Mouse (Mus musculus) forebrain, embryonic 16.5 days (tissue): ENCODE measurements at regions not wholly inside any gene's neighbourhood (a gene's known extent, or its start where the extent isn't known, plus 50 kb on each side); places are given as distances from the start of the nearest gene placed in this dataset.

Source experiments
- ATAC-seq: fragments of 200-750 bp; cut with Nextera tagmentation; 2 replicates; pipeline ENCODE4 v1.8.0; 2017; ENCODE audit warnings: mild to moderate bottlenecking, moderate library complexity
- H3K27ac ChIP-seq: fragments of 300-500 bp; sonication (generic); 2 replicates; pipeline ENCODE4 v1.5.1; 2014; ENCODE audit warnings: low read length, control low read depth
- H3K27me3 ChIP-seq: fragments of 300-500 bp; sonication (generic); replicated peaks from 2 replicates; pipeline ENCODE4 v1.6.1; 2014; ENCODE audit warnings: low read length; ENCODE audit not compliant: control insufficient read depth, insufficient read depth
- H3K36me3 ChIP-seq: fragments of 300-500 bp; sonication (generic); 2 replicates; pipeline ENCODE4 v1.6.1; 2014; ENCODE audit not compliant: control insufficient read depth, insufficient read depth
- H3K4me1 ChIP-seq: fragments of 300-500 bp; sonication (generic); replicated peaks from 2 replicates; pipeline ENCODE4 v1.6.1; 2014; ENCODE audit warnings: low read length; ENCODE audit not compliant: control insufficient read depth, insufficient read depth
- H3K4me2 ChIP-seq: fragments of 300-500 bp; sonication (generic); 2 replicates; pipeline ENCODE4 v1.6.1; 2014; ENCODE audit warnings: mild to moderate bottlenecking, low read length, control low read depth
- H3K4me3 ChIP-seq: fragments of 300-500 bp; sonication (generic); replicated peaks from 2 replicates; pipeline ENCODE4 v1.5.1; 2014; ENCODE audit warnings: mild to moderate bottlenecking, low read length, control low read depth
- H3K9ac ChIP-seq: fragments of 300-500 bp; sonication (generic); replicated peaks from 2 replicates; pipeline ENCODE4 v1.6.1; 2014; ENCODE audit warnings: low read depth, low read length, control low read depth
- H3K9me3 ChIP-seq: fragments of 300-500 bp; sonication (generic); 2 replicates; pipeline ENCODE4 v1.6.1; 2016; ENCODE audit warnings: low read length; ENCODE audit not compliant: control insufficient read depth
- WGBS: fragments of 180-500 bp; shearing (Covaris S2); extraction: QIAGEN DNeasy Blood & Tissue Kit; methylation state at CpG from one replicate; pipeline ENCODE4 v1.1.7; 2014; 5-methylcytosine and 5-hydroxymethylcytosine counted together

DNA sequence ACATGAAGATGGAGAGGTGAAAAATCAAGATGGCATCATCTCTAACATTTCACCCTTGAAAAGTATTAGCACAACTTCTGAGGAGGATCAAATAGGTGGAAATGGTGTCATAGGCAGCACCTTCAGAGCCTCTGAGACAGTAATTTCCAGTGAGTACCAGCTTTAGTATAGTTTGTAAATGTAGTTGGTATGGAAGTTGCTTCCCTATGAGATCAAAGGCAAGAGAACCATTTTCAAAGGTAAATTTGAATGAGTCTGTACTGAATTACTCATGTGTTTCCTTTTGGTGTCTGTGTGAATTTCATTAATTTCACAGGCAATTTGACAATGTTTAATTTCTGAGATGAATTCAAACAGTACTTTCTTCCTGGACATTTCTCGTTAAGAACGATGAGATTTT lies 280.8 kb upstream of the Myo3a start:
- Histone ChIP-seq H3K4me1 (no peaks in the 10 kb centered on the region), H3K9ac (no peak overlapping the region), H3K9me3 (no peaks in the 10 kb centered on the region), H3K27ac (no peak overlapping the region), H3K27me3 (no peaks in the 10 kb centered on the region), H3K4me2 (no peak overlapping the region), H3K4me3 (no peak overlapping the region), H3K36me3 (no peaks in the 10 kb centered on the region)
- WGBS: 81% methylated on average over 2 of the region's 2 CpGs
- ATAC-seq: no peak

DNA sequence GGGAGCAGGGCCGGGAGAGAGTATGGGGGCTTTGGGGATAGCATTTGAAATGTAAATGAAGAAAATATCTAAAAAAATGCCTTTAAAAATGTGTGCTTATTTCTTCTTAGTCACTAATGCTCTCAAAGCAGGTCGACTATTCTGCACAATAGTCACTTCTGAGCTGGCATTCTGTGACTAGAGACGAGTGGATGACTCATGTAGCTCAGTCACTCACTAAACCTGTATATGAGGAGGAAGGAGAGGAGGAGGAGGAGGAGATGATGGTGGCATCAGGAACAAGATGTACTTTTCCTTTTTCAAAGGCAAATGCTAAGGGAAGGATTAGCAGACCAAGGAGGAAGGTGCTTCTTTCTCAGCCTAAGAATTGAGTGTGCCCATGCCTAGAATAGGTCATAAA lies 276.0 kb upstream of the Myo3a start:
- Histone ChIP-seq H3K4me2 (no peak overlapping the region), H3K9ac (no peak overlapping the region), H3K27me3 (no peaks in the 10 kb centered on the region), H3K9me3 (no peaks in the 10 kb centered on the region), H3K36me3 (no peaks in the 10 kb centered on the region), H3K4me1 (0 out of 2 replicates have a peak, but pooled peaks cover 2% of the 10 kb centered on the region), H3K4me3 (no peak overlapping the region), H3K27ac (no peak overlapping the region)
- WGBS: 73% methylated on average over 3 of the region's 3 CpGs
- no peak for ATAC-seq

DNA sequence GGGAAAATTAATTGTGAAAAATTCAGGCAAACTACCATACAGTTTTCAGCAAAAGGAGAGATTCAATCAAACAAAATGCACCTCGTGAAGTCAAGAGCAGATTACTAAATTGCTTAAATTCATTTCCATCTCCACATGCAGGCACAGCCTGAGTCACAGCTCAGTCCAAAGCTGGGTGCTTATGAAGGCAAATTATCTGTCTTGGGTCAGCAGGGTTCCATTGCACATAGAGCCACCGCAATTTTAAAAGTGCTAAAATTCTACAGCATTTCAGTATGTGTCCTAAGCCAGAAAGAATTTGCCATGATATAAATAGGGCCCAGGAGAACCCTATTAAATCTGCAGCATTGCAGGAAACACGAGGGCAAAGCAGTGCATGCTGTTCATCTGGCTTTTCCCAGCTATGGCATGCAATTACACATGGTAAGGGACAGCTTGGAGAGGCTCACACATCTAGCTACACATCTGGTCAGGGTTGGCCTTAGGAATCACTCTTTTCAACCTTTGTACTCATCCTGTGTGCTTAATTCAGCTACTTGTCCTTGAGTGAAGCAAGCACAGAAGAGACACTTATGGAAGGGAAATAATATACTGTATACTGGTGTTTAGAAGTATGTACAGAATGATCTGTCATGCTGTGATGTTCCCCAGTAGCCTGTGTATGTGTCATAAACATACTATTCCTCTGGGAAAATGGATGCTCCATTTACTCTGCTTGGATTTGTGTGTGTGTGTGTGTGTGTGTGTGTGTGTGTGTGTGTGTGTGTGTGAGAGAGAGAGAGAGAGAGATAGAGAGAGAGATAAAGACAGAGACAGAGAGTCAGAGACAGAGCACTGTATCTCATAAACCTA lies 271.0 kb upstream of the Myo3a start:
- Histone ChIP-seq H3K27me3 (no peaks in the 10 kb centered on the region), H3K4me2 (no peak overlapping the region), H3K4me3 (no peak overlapping the region), H3K36me3 (no peaks in the 10 kb centered on the region), H3K9me3 (no peaks in the 10 kb centered on the region), H3K27ac (no peak overlapping the region; the same call in 1 of the 2 replicates), H3K4me1 (peaks cover 12% of the 10 kb centered on the region), H3K9ac (no peak overlapping the region)
- no peak for ATAC-seq
- WGBS: 53% methylated on average over 3 of the region's 3 CpGs

DNA sequence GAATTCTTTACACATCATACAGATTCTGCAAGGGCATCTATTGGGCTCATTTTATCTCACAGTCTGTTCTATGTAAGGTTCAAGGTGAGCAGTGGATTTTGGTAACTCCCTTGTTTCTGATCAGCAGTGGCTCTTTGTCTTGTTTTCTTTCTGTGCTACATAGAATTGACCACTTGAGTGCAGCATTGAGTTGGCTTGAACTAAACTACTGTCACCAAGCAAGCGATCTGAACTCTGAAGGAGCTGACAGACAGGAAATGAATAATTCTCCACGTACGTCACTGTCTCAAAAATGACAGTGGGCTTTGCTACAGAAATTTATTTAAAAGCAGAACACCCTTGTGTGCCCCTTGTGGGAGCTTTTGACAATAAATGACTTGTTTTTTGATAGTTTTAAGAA lies 268.9 kb upstream of the Myo3a start:
- Histone ChIP-seq H3K27ac (peak overlapping the region; percentile 81), H3K27me3 (no peaks in the 10 kb centered on the region), H3K4me1 (peaks cover 17% of the 10 kb centered on the region), H3K4me3 (0 out of 2 replicates have a peak overlapping the region, but pooled peaks have one; percentile 8), H3K9ac (peak overlapping the region; percentile 37; the same call in 1 of the 2 replicates), H3K4me2 (peak overlapping the region; percentile 33), H3K36me3 (no peaks in the 10 kb centered on the region), H3K9me3 (no peaks in the 10 kb centered on the region)
- ATAC-seq: peak; percentile 87
- WGBS: under 1% methylated on average over 3 of the region's 3 CpGs

DNA sequence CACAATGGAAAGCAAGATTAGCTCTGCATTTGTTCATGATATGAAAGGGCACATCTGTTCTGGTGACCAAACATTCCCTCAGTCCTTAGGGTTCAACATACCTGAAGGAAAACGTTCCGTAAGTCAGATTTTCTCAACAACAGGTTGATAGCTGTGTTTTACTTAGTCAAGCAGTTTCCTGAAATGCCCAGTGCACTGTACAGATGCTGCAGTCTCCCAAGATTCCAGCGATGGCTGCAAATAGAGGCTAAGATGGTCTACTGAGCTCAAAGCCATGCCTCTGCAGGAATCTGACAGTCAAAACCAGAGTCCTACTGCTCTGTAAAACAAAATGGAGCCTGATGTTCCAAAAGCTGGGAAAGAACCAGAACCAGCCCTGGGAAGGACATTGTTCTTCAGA lies 268.5 kb upstream of the Myo3a start:
- no peak overlapping the region for H3K4me3 ChIP-seq
- 29% methylated on average over 3 of the region's 3 CpGs for WGBS

DNA sequence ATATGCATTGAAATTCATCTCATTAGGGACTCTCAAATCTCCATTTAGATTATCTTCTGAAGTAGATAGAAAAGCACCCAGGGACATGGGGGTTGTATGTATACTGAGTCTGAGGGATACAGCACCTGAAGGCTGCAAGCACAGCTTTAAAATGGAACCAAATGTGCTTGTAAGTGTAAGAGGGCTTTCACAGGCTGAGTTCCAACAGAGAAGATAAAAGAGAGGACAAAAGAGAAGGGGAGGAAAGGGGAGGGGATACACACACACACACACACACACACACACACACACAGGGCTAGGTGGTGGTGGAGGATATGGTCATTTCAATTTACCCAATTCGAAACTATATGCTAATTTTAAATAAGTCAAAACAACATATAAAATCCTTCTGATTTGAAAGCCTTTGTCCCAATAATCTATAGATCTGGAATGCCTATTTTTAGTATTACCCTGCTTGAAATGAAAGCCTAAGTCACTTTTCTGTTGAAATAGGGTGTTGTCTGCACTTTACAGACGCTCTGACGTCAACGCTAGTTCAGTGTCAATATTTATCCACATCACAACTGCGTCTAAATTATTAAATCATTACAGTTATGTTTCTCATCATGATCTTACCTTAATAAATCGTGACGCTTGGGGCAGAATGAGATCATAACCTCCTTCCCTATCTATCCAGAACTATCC lies 263.8 kb upstream of the Myo3a start:
- peak; percentile 46 for ATAC-seq
- 4% methylated on average over 7 of the region's 7 CpGs for WGBS
- Histone ChIP-seq H3K9me3 (no peaks in the 10 kb centered on the region), H3K27ac (peak overlapping the region; percentile 80), H3K9ac (peak overlapping the region; percentile 20), H3K4me3 (peak overlapping the region; percentile 27), H3K4me2 (peak overlapping the region; percentile 47), H3K4me1 (peaks cover 19% of the 10 kb centered on the region), H3K36me3 (no peaks in the 10 kb centered on the region), H3K27me3 (no peaks in the 10 kb centered on the region)

More for the DNA sequence above, 268.5 kb upstream of the Myo3a start:
- Histone ChIP-seq H3K27me3 (no peaks in the 10 kb centered on the region), H3K4me1 (peaks cover 21% of the 10 kb centered on the region), H3K9me3 (no peaks in the 10 kb centered on the region), H3K4me2 (peak overlapping the region; percentile 33), H3K27ac (peak overlapping the region; percentile 81), H3K9ac (peak overlapping the region; percentile 12; the same call in 1 of the 2 replicates), H3K36me3 (no peaks in the 10 kb centered on the region)
- peak; percentile 55 for ATAC-seq

DNA sequence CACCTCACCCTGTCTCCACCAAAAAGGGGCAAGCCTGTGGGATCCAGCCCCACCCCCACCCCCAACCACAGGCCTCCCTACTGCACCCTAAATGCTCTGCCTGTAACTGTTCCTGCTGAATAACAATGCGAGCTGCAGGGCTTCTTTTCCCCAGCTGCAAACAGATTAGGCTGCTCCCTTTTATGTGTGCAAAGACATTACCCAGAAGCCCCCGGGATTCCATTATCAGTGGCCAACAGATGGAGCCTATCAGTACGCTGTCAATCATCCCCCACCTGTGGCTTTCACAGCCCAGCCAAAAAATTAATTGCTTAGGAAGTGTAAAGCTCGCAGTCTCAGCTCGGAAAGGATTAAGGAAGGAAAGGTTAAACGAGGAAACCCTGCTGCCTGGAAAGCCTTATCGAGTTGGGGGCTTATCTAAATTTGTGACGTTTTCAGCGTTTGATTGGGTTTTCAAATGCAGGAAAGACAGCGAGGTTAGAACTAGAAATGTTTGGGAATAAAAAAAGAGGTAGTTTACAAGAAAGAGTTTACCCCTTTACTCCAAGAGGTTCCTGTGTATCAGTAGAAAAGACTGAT lies 263.2 kb upstream of the Myo3a start:
- H3K4me1 ChIP-seq: peaks cover 14% of the 10 kb centered on the region
- no peaks in the 10 kb centered on the region for H3K9me3 ChIP-seq
- peak overlapping the region; percentile 27 for H3K4me3 ChIP-seq
- peak; percentile 93 for ATAC-seq
- peak overlapping the region; percentile 47 for H3K4me2 ChIP-seq
- no peaks in the 10 kb centered on the region for H3K27me3 ChIP-seq
- H3K9ac ChIP-seq: peak overlapping the region; percentile 20
- WGBS: under 1% methylated on average over 10 of the region's 10 CpGs
- H3K27ac ChIP-seq: peak overlapping the region; percentile 80
- H3K36me3 ChIP-seq: no peaks in the 10 kb centered on the region

DNA sequence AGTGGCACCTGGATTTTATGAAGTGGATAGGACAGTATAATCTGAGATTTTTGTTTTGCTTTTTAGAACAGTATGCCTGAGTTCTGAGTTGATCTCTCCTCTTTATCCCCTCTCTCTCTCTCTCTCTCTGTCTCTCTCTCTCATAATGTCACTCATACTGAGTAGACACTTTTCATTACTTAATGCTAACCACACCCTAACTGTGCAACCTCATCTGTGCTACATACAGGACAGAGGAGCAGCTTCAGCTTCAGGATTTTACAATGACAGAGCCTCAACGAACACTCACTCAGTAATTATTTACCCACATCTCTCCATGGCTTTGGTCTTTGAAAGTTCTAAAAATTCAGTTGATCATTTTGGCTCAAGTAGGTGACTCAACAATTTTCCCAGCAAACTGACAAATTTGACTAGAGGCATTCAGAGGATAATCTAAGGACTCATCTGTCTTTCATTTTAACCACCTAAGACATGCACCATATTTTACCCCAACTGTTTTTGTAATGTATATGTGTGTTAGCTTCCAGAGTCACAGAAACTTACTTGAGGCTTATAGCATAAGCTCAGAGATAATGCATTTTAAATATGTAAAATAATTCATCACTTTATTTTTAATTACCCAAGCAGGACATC lies 256.4 kb upstream of the Myo3a start:
- H3K4me3 ChIP-seq: no peak overlapping the region
- H3K36me3 ChIP-seq: no peaks in the 10 kb centered on the region
- WGBS: 79% methylated on average over 1 of the region's 1 CpGs
- no peaks in the 10 kb centered on the region for H3K9me3 ChIP-seq
- H3K27me3 ChIP-seq: no peaks in the 10 kb centered on the region
- no peaks in the 10 kb centered on the region for H3K4me1 ChIP-seq
- no peak overlapping the region for H3K9ac ChIP-seq
- H3K27ac ChIP-seq: no peak overlapping the region
- no peak overlapping the region for H3K4me2 ChIP-seq
- no peak for ATAC-seq

DNA sequence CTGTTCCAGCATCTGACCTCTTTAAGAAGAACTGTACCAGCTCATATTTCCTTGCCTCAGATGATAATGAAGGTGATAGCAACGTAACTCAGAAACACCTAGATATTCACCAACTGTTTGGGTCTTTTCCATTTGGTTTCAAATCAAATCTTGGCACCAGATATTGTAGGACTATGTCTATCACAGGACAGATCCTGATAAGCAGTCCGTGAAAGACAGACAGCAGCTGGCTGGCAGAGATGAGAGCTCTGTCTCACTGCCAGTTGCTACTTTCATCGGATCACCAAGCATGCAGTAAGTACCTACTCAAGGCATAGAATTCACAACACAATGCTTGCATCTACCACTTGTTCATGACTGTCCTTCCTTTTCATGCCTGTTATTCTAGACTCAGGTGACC lies 252.7 kb upstream of the Myo3a start:
- 69% methylated on average over 3 of the region's 3 CpGs for WGBS
- no peaks in the 10 kb centered on the region for H3K36me3 ChIP-seq
- no peak overlapping the region for H3K4me3 ChIP-seq
- H3K27me3 ChIP-seq: no peaks in the 10 kb centered on the region
- no peak for ATAC-seq
- no peak overlapping the region for H3K9ac ChIP-seq
- no peak overlapping the region for H3K27ac ChIP-seq
- no peaks in the 10 kb centered on the region for H3K4me1 ChIP-seq
- no peaks in the 10 kb centered on the region for H3K9me3 ChIP-seq
- no peak overlapping the region for H3K4me2 ChIP-seq
